In the genomic region with DNA sequence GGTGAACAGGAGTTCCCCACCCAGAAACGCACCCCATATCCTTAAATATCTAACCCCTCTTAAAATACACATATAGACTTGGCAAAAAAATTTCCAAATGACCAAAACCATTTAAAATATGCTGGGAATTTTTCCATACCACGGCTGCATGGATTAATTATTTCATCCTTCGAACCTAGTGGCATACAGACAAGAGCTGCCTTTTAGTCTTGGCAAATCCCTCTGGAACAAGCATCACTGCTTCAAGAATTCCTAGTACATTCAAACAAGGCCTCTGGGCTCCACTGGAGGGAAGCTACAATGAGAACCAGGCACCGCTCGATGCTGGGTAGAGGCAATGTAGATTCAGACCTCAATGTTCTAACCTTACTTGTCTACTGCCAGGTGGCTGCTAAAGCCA, we compare ENCODE assay signal across 25 mouse cellular contexts. TPM values are rescaled to one million over a fixed set of nuclear protein-coding genes. Genes with fewer than 3 reads are reported as not detected.
DNase-seq lines count a peak whose midpoint lies in the region; ATAC-seq and TF ChIP-seq lines count a peak whose summit lies in the region.
"Had no signal": no experiment of that assay in that cellular context is flagged by ENCODE, and none has a peak within 500 bp of the region (broad histone marks: within the 10 kb centered on the region; RNA-seq: fewer than 3 reads in every experiment).

No protein-coding gene starts in this region.

- no peak for TF ChIP-seq CTCF in gastrocnemius, adult 2 months (IDR thresholded peaks at IDR 0.05)

- no peaks in the 10 kb centered on the region for H3K36me3 ChIP-seq in lung, embryonic 16.5 days (ENCODE audit: control insufficient read depth, insufficient read depth, low read length)
- H3K36me3 ChIP-seq in liver, embryonic 13.5 days: peaks cover 25% of the 10 kb centered on the region
- peaks cover 5% of the 10 kb centered on the region; the same call in 1 of the 2 replicates for H3K36me3 ChIP-seq in forebrain, embryonic 14.5 days (ENCODE audit: control insufficient read depth, insufficient read depth, low read length)
- H3K36me3 ChIP-seq: hindbrain, embryonic 15.5 days had no signal

- no peaks in the 10 kb centered on the region for H3K9me3 ChIP-seq in lung, embryonic 16.5 days (ENCODE audit: control insufficient read depth, low read length)
- no peaks in the 10 kb centered on the region for H3K9me3 ChIP-seq in liver, embryonic 13.5 days (replicated peaks)
- H3K9me3 ChIP-seq in forebrain, embryonic 14.5 days (replicated peaks; ENCODE audit: control insufficient read depth, low read length): no peaks in the 10 kb centered on the region
- H3K9me3 ChIP-seq: hindbrain, embryonic 15.5 days had no signal

- no peak overlapping the region for H3K4me2 ChIP-seq in lung, embryonic 16.5 days (ENCODE audit: low read depth, low read length)
- H3K4me2 ChIP-seq in liver, embryonic 13.5 days: no peak overlapping the region
- H3K4me2 ChIP-seq in forebrain, embryonic 14.5 days (ENCODE audit: low read length): no peak overlapping the region
- H3K4me2 ChIP-seq: heart, embryonic 11.5 days; hindbrain, embryonic 15.5 days; midbrain, embryonic 11.5 days had no signal

- WGBS in lung, embryonic 16.5 days: 45% methylated on average over 5 of the region's 5 CpGs
- WGBS in liver, embryonic 13.5 days (ENCODE audit: insufficient replicate concordance): 69% methylated on average over 5 of the region's 5 CpGs
- WGBS in forebrain, embryonic 14.5 days: 87% methylated on average over 5 of the region's 5 CpGs

- ATAC-seq in lung, embryonic 16.5 days (ENCODE audit: low read depth): peak; percentile 6; the same call in 1 of the 2 replicates
- no peak for ATAC-seq in liver, embryonic 13.5 days (ENCODE audit: low read depth)
- ATAC-seq in forebrain, embryonic 14.5 days: no peak
- ATAC-seq: forebrain, postnatal 0 days; intestine, postnatal 0 days had no signal

- no peak overlapping the region for H3K4me3 ChIP-seq in gastrocnemius, adult 2 months
- no peak overlapping the region for H3K4me3 ChIP-seq in lung, embryonic 16.5 days (ENCODE audit: low read length)
- no peak overlapping the region for H3K4me3 ChIP-seq in brown adipose tissue, adult 24 weeks (ENCODE audit: insufficient read depth, low read depth, low read length)
- no peak overlapping the region for H3K4me3 ChIP-seq in liver, embryonic 13.5 days (replicated peaks)
- H3K4me3 ChIP-seq in forebrain, embryonic 14.5 days (ENCODE audit: low read depth, low read length): no peak overlapping the region
- H3K4me3 ChIP-seq: hindbrain, embryonic 15.5 days had no signal

- H3K9ac ChIP-seq in lung, embryonic 16.5 days (ENCODE audit: low read length): peak overlapping the region; percentile 17; the same call in 1 of the 2 replicates
- H3K9ac ChIP-seq in liver, embryonic 13.5 days: no peak overlapping the region
- H3K9ac ChIP-seq in forebrain, embryonic 14.5 days (ENCODE audit: low read length): no peak overlapping the region
- H3K9ac ChIP-seq: forebrain, postnatal 0 days; hindbrain, embryonic 15.5 days had no signal

- DNase-seq in gastrocnemius, adult 2 months: no peak
- no peak for DNase-seq in gastrocnemius, adult 18-20 months (ENCODE audit: low spot score)
- no peak for DNase-seq in lung, postnatal 14 days
- no peak for DNase-seq in liver, embryonic 13.5 days
- no peak for DNase-seq in forebrain, embryonic 14.5 days (ENCODE audit: low spot score)
- no peak for DNase-seq in right cerebral cortex, postnatal 10 days (ENCODE audit: low spot score in 2 of 2)
- DNase-seq: adrenal gland, postnatal 14 days; cerebellum, adult 8-10 months; forebrain, postnatal 0 days; gastrocnemius, postnatal 14 days; heart, postnatal 14 days; lung, adult 2 months; thymus, postnatal 36 days had no signal

- peaks cover 63% of the 10 kb centered on the region for H3K4me1 ChIP-seq in lung, embryonic 16.5 days (replicated peaks; ENCODE audit: control insufficient read depth, insufficient read depth, low read length)
- H3K4me1 ChIP-seq in brown adipose tissue, adult 24 weeks (ENCODE audit: control insufficient read depth, insufficient read depth, insufficient read length, low read length): peaks cover 44% of the 10 kb centered on the region
- peaks cover 95% of the 10 kb centered on the region for H3K4me1 ChIP-seq in liver, embryonic 13.5 days (replicated peaks)
- H3K4me1 ChIP-seq in forebrain, embryonic 14.5 days (ENCODE audit: control insufficient read depth, insufficient read depth, low read length): no peaks in the 10 kb centered on the region

- intact Hi-C loops in gastrocnemius, adult 2 months (cut with DNase I): no loop called here

- H3K27ac ChIP-seq in gastrocnemius, adult 2 months: peak overlapping the region; percentile 96
- H3K27ac ChIP-seq in lung, embryonic 16.5 days (ENCODE audit: low read length): peak overlapping the region; percentile 54
- peak overlapping the region; percentile 97; the same call in 1 of the 2 replicates for H3K27ac ChIP-seq in brown adipose tissue, adult 24 weeks (replicated peaks; ENCODE audit: low read depth, low read length)
- peak overlapping the region; percentile 88 for H3K27ac ChIP-seq in liver, embryonic 13.5 days
- no peak overlapping the region for H3K27ac ChIP-seq in forebrain, embryonic 14.5 days (ENCODE audit: low read depth, low read length)
- H3K27ac ChIP-seq: hindbrain, embryonic 15.5 days had no signal

- no peaks in the 10 kb centered on the region for H3K27me3 ChIP-seq in lung, embryonic 16.5 days (ENCODE audit: control insufficient read depth, insufficient read depth, low read depth, low read length)
- H3K27me3 ChIP-seq in liver, embryonic 13.5 days: no peaks in the 10 kb centered on the region
- no peaks in the 10 kb centered on the region for H3K27me3 ChIP-seq in forebrain, embryonic 14.5 days (replicated peaks; ENCODE audit: control insufficient read depth, insufficient read depth, low read length)
- H3K27me3 ChIP-seq: CH12.LX; hindbrain, embryonic 15.5 days had no signal

RNA-seq across cellular contexts. Expression of a gene that starts 7.1 kb away (rescaled TPM):
- total RNA-seq in gastrocnemius, adult 2 months (2021): 1 to 10 TPM; 2.8 to 3.7 TPM
- 1 to 10 TPM; 2.8 to 3.7 TPM for total RNA-seq in gastrocnemius, adult 18-20 months (2021)
- polyA plus RNA-seq in lung, embryonic 16.5 days (2015; fragmentation: Nextera tagmentation; extraction: Ambion mirVana): 21.6 and 22.8 TPM in 2 replicates
- 3.3 and 5.0 TPM in 2 replicates for polyA plus RNA-seq in brown adipose tissue, adult 24 weeks (2012; ENCODE audit: insufficient read depth, insufficient read length, missing spikeins)
- 10.5 and 10.6 TPM in 2 replicates for polyA plus RNA-seq in liver, embryonic 13.5 days (2015; fragmentation: Nextera tagmentation; extraction: Ambion mirVana)
- polyA plus RNA-seq in forebrain, embryonic 14.5 days (2014; fragmentation: Nextera tagmentation; extraction: Ambion mirVana): 7.9 and 8.0 TPM in 2 replicates

RNA-seq across cellular contexts. Expression of a gene that starts 7.8 kb away (rescaled TPM):
- 10 to 100 TPM; 26.4 to 32.9 TPM for total RNA-seq in gastrocnemius, adult 2 months (2021)
- total RNA-seq in gastrocnemius, adult 18-20 months (2021): 10 to 100 TPM; 30.5 to 42.8 TPM
- polyA plus RNA-seq in lung, embryonic 16.5 days (2015; fragmentation: Nextera tagmentation; extraction: Ambion mirVana): 4.7 and 7.0 TPM in 2 replicates
- 21.6 and 38.6 TPM in 2 replicates for polyA plus RNA-seq in brown adipose tissue, adult 24 weeks (2012; ENCODE audit: insufficient read depth, insufficient read length, missing spikeins)
- 2.4 and 2.7 TPM in 2 replicates for polyA plus RNA-seq in liver, embryonic 13.5 days (2015; fragmentation: Nextera tagmentation; extraction: Ambion mirVana)
- 0.65 and 0.79 TPM in 2 replicates for polyA plus RNA-seq in forebrain, embryonic 14.5 days (2014; fragmentation: Nextera tagmentation; extraction: Ambion mirVana)

RNA-seq across cellular contexts. Expression of a gene that starts 40.0 kb away (rescaled TPM):
- 1 to 10 TPM; 5.2 to 8.0 TPM for total RNA-seq in gastrocnemius, adult 2 months (2021)
- 1 to 10 TPM; 4.7 to 6.4 TPM for total RNA-seq in gastrocnemius, adult 18-20 months (2021)
- polyA plus RNA-seq in lung, embryonic 16.5 days (2015; fragmentation: Nextera tagmentation; extraction: Ambion mirVana): 19.0 and 22.5 TPM in 2 replicates
- 12.4 and 13.9 TPM in 2 replicates for polyA plus RNA-seq in brown adipose tissue, adult 24 weeks (2012; ENCODE audit: insufficient read depth, insufficient read length, missing spikeins)
- polyA plus RNA-seq in liver, embryonic 13.5 days (2015; fragmentation: Nextera tagmentation; extraction: Ambion mirVana): 12.3 and 13.8 TPM in 2 replicates
- polyA plus RNA-seq in forebrain, embryonic 14.5 days (2014; fragmentation: Nextera tagmentation; extraction: Ambion mirVana): 11.0 and 12.0 TPM in 2 replicates

RNA-seq across cellular contexts. Expression of a gene that starts 49.2 kb away (rescaled TPM):
- total RNA-seq in gastrocnemius, adult 2 months (2021): not detected
- total RNA-seq in gastrocnemius, adult 18-20 months (2021): not detected
- 0.24 TPM in 1 of 2 replicates, not detected in the other for polyA plus RNA-seq in lung, embryonic 16.5 days (2015; fragmentation: Nextera tagmentation; extraction: Ambion mirVana)
- not detected in 2 replicates for polyA plus RNA-seq in brown adipose tissue, adult 24 weeks (2012; ENCODE audit: insufficient read depth, insufficient read length, missing spikeins)
- polyA plus RNA-seq in liver, embryonic 13.5 days (2015; fragmentation: Nextera tagmentation; extraction: Ambion mirVana): not detected in 2 replicates
- polyA plus RNA-seq in forebrain, embryonic 14.5 days (2014; fragmentation: Nextera tagmentation; extraction: Ambion mirVana): not detected in 2 replicates
- total RNA-seq: adrenal gland, postnatal 14 days; forebrain, postnatal 0 days; gastrocnemius, postnatal 14 days; heart, postnatal 14 days; layer of hippocampus, postnatal 25 days; left cerebral cortex, postnatal 36 days had no signal
- polyA plus RNA-seq: cortical plate, adult 2 months; forebrain, postnatal 0 days; heart, embryonic 11.5 days; hindbrain, embryonic 15.5 days; intestine, postnatal 0 days; kidney, embryonic 16.5 days; lung, adult 2 months; midbrain, embryonic 11.5 days; neural tube, embryonic 14.5 days had no signal
